In genomic region chr2:59599338-59600111, GRCm38 (mm10) we compare ENCODE assay signal across 8 mouse cellular contexts. TPM values are rescaled to one million over a fixed set of nuclear protein-coding genes. Genes with fewer than 3 reads are reported as not detected.
DNase-seq lines count a peak whose midpoint lies in the region; ATAC-seq and TF ChIP-seq lines count a peak whose summit lies in the region.

No protein-coding gene starts in this region.

- H3K9ac ChIP-seq in lung, embryonic 15.5 days = no peak overlapping the region
- no peak overlapping the region for H3K9ac ChIP-seq in hindbrain, embryonic 13.5 days
- H3K9ac ChIP-seq in limb, embryonic 14.5 days (ENCODE audit: low read depth, low read length, severe bottlenecking) = no peak overlapping the region
- H3K9ac ChIP-seq in stomach, embryonic 14.5 days (replicated peaks; ENCODE audit: low read depth, low read length) = no peak overlapping the region

- H3K27me3 ChIP-seq in lung, embryonic 15.5 days = no peaks in the 10 kb centered on the region
- H3K27me3 ChIP-seq in hindbrain, embryonic 13.5 days = no peaks in the 10 kb centered on the region
- H3K27me3 ChIP-seq in limb, embryonic 14.5 days (ENCODE audit: control insufficient read depth, insufficient read depth, low read length) = no peaks in the 10 kb centered on the region
- no peaks in the 10 kb centered on the region for H3K27me3 ChIP-seq in stomach, embryonic 14.5 days (ENCODE audit: control insufficient read depth, insufficient read depth, low read length)

- no peak overlapping the region for H3K4me3 ChIP-seq in lung, embryonic 15.5 days
- no peak overlapping the region for H3K4me3 ChIP-seq in hindbrain, embryonic 13.5 days
- 0 out of 2 replicates have a peak overlapping the region, but pooled peaks have one; percentile 3 for H3K4me3 ChIP-seq in limb, embryonic 14.5 days (replicated peaks; ENCODE audit: low read length)
- no peak overlapping the region for H3K4me3 ChIP-seq in stomach, embryonic 14.5 days (ENCODE audit: low read depth, low read length)

- H3K27ac ChIP-seq in lung, embryonic 15.5 days = 0 out of 2 replicates have a peak overlapping the region, but pooled peaks have one; percentile 30
- H3K27ac ChIP-seq in hindbrain, embryonic 13.5 days = no peak overlapping the region
- peak overlapping the region; percentile 75 for H3K27ac ChIP-seq in limb, embryonic 14.5 days (replicated peaks; ENCODE audit: low read depth, low read length)
- H3K27ac ChIP-seq in stomach, embryonic 14.5 days (ENCODE audit: low read length) = peak overlapping the region; percentile 4; the same call in 1 of the 2 replicates

- H3K4me2 ChIP-seq in lung, embryonic 15.5 days = 0 out of 2 replicates have a peak overlapping the region, but pooled peaks have one; percentile 6
- no peak overlapping the region for H3K4me2 ChIP-seq in hindbrain, embryonic 13.5 days
- peak overlapping the region; percentile 44 for H3K4me2 ChIP-seq in limb, embryonic 14.5 days (replicated peaks; ENCODE audit: low read depth, low read length, severe bottlenecking)
- H3K4me2 ChIP-seq in stomach, embryonic 14.5 days (replicated peaks; ENCODE audit: low read depth, low read length) = no peak overlapping the region

- no peak for DNase-seq in lung, postnatal 25 days (ENCODE audit: low spot score)
- peak; percentile 89 for DNase-seq in embryo, embryonic 11 days
- DNase-seq in limb, embryonic 14.5 days (ENCODE audit: low spot score) = peak; percentile 83
- DNase-seq in gastrocnemius, adult 8-10 months (ENCODE audit: low spot score in 2 of 2) = no peak
- no peak for DNase-seq in left cerebral cortex, adult 9 months (ENCODE audit: low spot score in 2 of 2)

- no peaks in the 10 kb centered on the region for H3K36me3 ChIP-seq in lung, embryonic 15.5 days
- no peaks in the 10 kb centered on the region for H3K36me3 ChIP-seq in hindbrain, embryonic 13.5 days
- no peaks in the 10 kb centered on the region for H3K36me3 ChIP-seq in limb, embryonic 14.5 days (ENCODE audit: control insufficient read depth, insufficient read depth, low read length)
- no peaks in the 10 kb centered on the region for H3K36me3 ChIP-seq in stomach, embryonic 14.5 days (ENCODE audit: control insufficient read depth, insufficient read depth, low read length)

- TF ChIP-seq POLR2A in limb, embryonic 14.5 days (IDR thresholded peaks at IDR 0.05; ENCODE audit: borderline replicate concordance, extremely low read depth, insufficient read depth, insufficient read length) = no peak

- H3K9me3 ChIP-seq in lung, embryonic 15.5 days = no peaks in the 10 kb centered on the region
- H3K9me3 ChIP-seq in hindbrain, embryonic 13.5 days = no peaks in the 10 kb centered on the region
- H3K9me3 ChIP-seq in limb, embryonic 14.5 days (ENCODE audit: control insufficient read depth, low read length) = no peaks in the 10 kb centered on the region
- H3K9me3 ChIP-seq in stomach, embryonic 14.5 days (ENCODE audit: control insufficient read depth, low read depth, low read length) = no peaks in the 10 kb centered on the region

- 2% methylated on average over 7 of the region's 7 CpGs for whole genome bisulfite sequencing in lung, embryonic 15.5 days
- WGBS in hindbrain, embryonic 13.5 days = 30% methylated on average over 7 of the region's 7 CpGs
- WGBS in limb, embryonic 14.5 days = 8% methylated on average over 7 of the region's 7 CpGs
- WGBS in stomach, embryonic 14.5 days = 7% methylated on average over 7 of the region's 7 CpGs

- H3K4me1 ChIP-seq in lung, embryonic 15.5 days = peaks cover 16% of the 10 kb centered on the region
- peaks cover 17% of the 10 kb centered on the region for H3K4me1 ChIP-seq in hindbrain, embryonic 13.5 days (replicated peaks)
- peaks cover 30% of the 10 kb centered on the region for H3K4me1 ChIP-seq in limb, embryonic 14.5 days (ENCODE audit: control insufficient read depth, insufficient read depth, low read length)
- peaks cover 16% of the 10 kb centered on the region for H3K4me1 ChIP-seq in stomach, embryonic 14.5 days (ENCODE audit: control insufficient read depth, insufficient read depth, low read length)

- peak; percentile 71 for ATAC-seq in lung, embryonic 15.5 days (ENCODE audit: borderline replicate concordance, extremely low read depth, low FRiP score, low TSS enrichment)
- 0 out of 2 replicates have a peak, but pooled peaks have one; percentile 43 for ATAC-seq in hindbrain, embryonic 13.5 days (ENCODE audit: low FRiP score)
- ATAC-seq in limb, embryonic 14.5 days (ENCODE audit: low FRiP score, low read depth) = peak; percentile 87
- ATAC-seq in stomach, embryonic 14.5 days (ENCODE audit: insufficient number of reproducible peaks, insufficient read depth, low FRiP score, low read depth) = peak; percentile 68

RNA-seq across cellular contexts. Expression of gene Tanc1, which starts 12.3 kb away (rescaled TPM):
- polyA plus RNA-seq in lung, embryonic 15.5 days (2015; fragmentation: Nextera tagmentation; extraction: Ambion mirVana) = 30.0 and 33.9 TPM in 2 replicates
- 7.1 and 8.9 TPM in 2 replicates for polyA plus RNA-seq in hindbrain, embryonic 13.5 days (2015; fragmentation: Nextera tagmentation; extraction: Ambion mirVana)
- polyA plus RNA-seq in limb, embryonic 14.5 days (2012; rRNA removed) = 23.4 and 24.1 TPM in 2 replicates
- polyA plus RNA-seq in limb, embryonic 14.5 days (2014; fragmentation: Nextera tagmentation; extraction: Ambion mirVana) = 35.3 and 38.0 TPM in 2 replicates
- polyA plus RNA-seq in stomach, embryonic 14.5 days (2014; fragmentation: Nextera tagmentation; extraction: Ambion mirVana) = 24.8 and 24.9 TPM in 2 replicates
- total RNA-seq in gastrocnemius, adult 8-10 months (2022) = 10 to 100 TPM in 1 of 4 experiments, 1 to 10 TPM in 3; 4.4 to 10.5 (median 6.5) TPM

Comparison
In these comparisons a context has a peak if more than half of its experiments do, and no peak if none do; other contexts are left out.
1. H3K4me2 ChIP-seq: peak in lung, embryonic 15.5 days (single experiment) and limb, embryonic 14.5 days (single experiment); none in hindbrain, embryonic 13.5 days (single experiment) and stomach, embryonic 14.5 days (single experiment).
2. DNase-seq: peak in embryo, embryonic 11 days (single experiment) and limb, embryonic 14.5 days (single experiment); none in lung, postnatal 25 days (single experiment), gastrocnemius, adult 8-10 months (0 of 2) and left cerebral cortex, adult 9 months (0 of 2).
3. Peak in every context shown above with its lines, with median percentiles within 50 percentile points of each other: ATAC-seq.